Mouse (Mus musculus) lung, embryonic 14.5 days (tissue): Measurements from ENCODE around the gene Zfp119b. TPM values are rescaled to one million over a fixed set of nuclear protein-coding genes. Genes with fewer than 3 reads are reported as not detected.

ENCODE experiments used
- ATAC-seq: fragments of 200-750 bp; cut with Nextera tagmentation; 2 replicates; pipeline ENCODE4 v1.8.0; 2017; ENCODE audit warnings: mild to moderate bottlenecking, moderate TSS enrichment, moderate library complexity; ENCODE audit not compliant: insufficient read depth
- DNase-seq: peaks from one replicate; pipeline ENCODE4 v3.0.0-alpha.2; 2015
- H3K27ac ChIP-seq: fragments of 300-500 bp; sonication (generic); 2 replicates; pipeline ENCODE4 v1.5.1; 2014; ENCODE audit warnings: low read depth, mild to moderate bottlenecking, moderate library complexity
- H3K27me3 ChIP-seq: fragments of 300-500 bp; sonication (generic); 2 replicates; pipeline ENCODE4 v1.6.1; 2014; ENCODE audit warnings: low read length, control low read depth; ENCODE audit not compliant: insufficient read depth
- H3K36me3 ChIP-seq: fragments of 300-500 bp; sonication (generic); 2 replicates; pipeline ENCODE4 v1.6.1; 2014; ENCODE audit warnings: control low read depth; ENCODE audit not compliant: insufficient read depth
- H3K4me1 ChIP-seq: fragments of 300-500 bp; sonication (generic); 2 replicates; pipeline ENCODE4 v1.6.1; 2014; ENCODE audit warnings: antibody characterized with exemption, control low read depth; ENCODE audit not compliant: insufficient read depth
- H3K4me2 ChIP-seq: fragments of 300-500 bp; sonication (generic); 2 replicates; pipeline ENCODE4 v1.6.1; 2014; ENCODE audit warnings: mild to moderate bottlenecking
- H3K4me3 ChIP-seq: fragments of 300-500 bp; sonication (generic); 2 replicates; pipeline ENCODE4 v1.5.1; 2014; ENCODE audit warnings: low read depth, low read length
- H3K9ac ChIP-seq: fragments of 300-500 bp; sonication (generic); 2 replicates; pipeline ENCODE4 v1.6.1; 2014
- H3K9me3 ChIP-seq: fragments of 300-500 bp; sonication (generic); 2 replicates; pipeline ENCODE4 v1.6.1; 2016; ENCODE audit warnings: low read depth, low read length, control low read depth
- CTCF ChIP-seq: IDR thresholded peaks from 2 replicates; pipeline ENCODE4 v1.5.1; 2016; ENCODE audit warnings: antibody characterized with exemption, low read depth
- WGBS: fragments of 180-500 bp; shearing (Covaris S2); extraction: QIAGEN DNeasy Blood & Tissue Kit; methylation state at CpG from one replicate; pipeline ENCODE4 v1.1.7; 2014; 5-methylcytosine and 5-hydroxymethylcytosine counted together
- polyA plus RNA-seq: library from polyadenylated mRNA; unstranded; fragments of >200 nt; fragmentation: Nextera tagmentation; extraction: Ambion mirVana; gene quantifications from 2 replicates; pipeline ENCODE4 v1.2.1, GENCODE M21; 2014

Zfp119b gene
- polyA plus RNA-seq, 1 experiment from 2014 or later = 5.4 TPM

- Histone ChIP-seq H3K9ac (no peak overlapping the region; the same call in 1 of the 2 replicates), H3K9me3 (no peaks in the 10 kb centered on the region), H3K27me3 (peaks cover 16% of the 10 kb centered on the region; the same call in 1 of the 2 replicates), H3K4me2 (peak overlapping the region; percentile 90; the same call in 1 of the 2 replicates), H3K36me3 (peaks cover 20% of the 10 kb centered on the region; the same call in 1 of the 2 replicates), H3K27ac (no peak overlapping the region), H3K4me3 (peak overlapping the region; percentile 48), H3K4me1 (0 out of 2 replicates have a peak, but pooled peaks cover 3% of the 10 kb centered on the region)
- TF ChIP-seq CTCF = no peak
- 31% methylated on average over 22 of the region's 22 CpGs for WGBS
- ATAC-seq = no peak
- no peak for DNase-seq
These were observed 22.2 kb upstream of the Zfp119b start for GRCm38 (mm10) chr17:55971453-55971852.

GRCm38 (mm10) chr17:55969966-55970891, 20.9 kb upstream of the Zfp119b start, which contains the start of gene Shd:
Gene Shd, plus strand, starts transcription at chr17:55970467.
- Histone ChIP-seq H3K9me3 (no peaks in the 10 kb centered on the region), H3K36me3 (peaks cover 25% of the 10 kb centered on the region; the same call in 1 of the 2 replicates), H3K4me2 (peak within 1 kb of the TSS; percentile 90), H3K4me1 (0 out of 2 replicates have a peak, but pooled peaks cover 3% of the 10 kb centered on the region), H3K9ac (peak within 1 kb of the TSS; percentile 65), H3K27me3 (peaks cover 16% of the 10 kb centered on the region; the same call in 1 of the 2 replicates), H3K27ac (no peak within 1 kb of the TSS), H3K4me3 (peak within 1 kb of the TSS; percentile 48)
- 8% methylated on average over 55 of the region's 55 CpGs for WGBS
- ATAC-seq (peak; percentile 68), DNase-seq (peak; percentile 59)
- 0 out of 2 replicates have a peak, but pooled peaks have one; percentile 18 for TF ChIP-seq CTCF

- Histone ChIP-seq H3K4me2 (0 out of 2 replicates have a peak overlapping the region, but pooled peaks have one; percentile 90), H3K36me3 (peaks cover 32% of the 10 kb centered on the region; the same call in 1 of the 2 replicates), H3K27me3 (peaks cover 16% of the 10 kb centered on the region; the same call in 1 of the 2 replicates), H3K27ac (no peak overlapping the region), H3K9me3 (no peaks in the 10 kb centered on the region), H3K4me1 (0 out of 2 replicates have a peak, but pooled peaks cover 3% of the 10 kb centered on the region), H3K4me3 (no peak overlapping the region), H3K9ac (no peak overlapping the region)
- WGBS = 49% methylated on average over 14 of the region's 14 CpGs
- no peak for DNase-seq
- TF ChIP-seq CTCF = no peak
- no peak for ATAC-seq
These were observed 20.3 kb upstream of the Zfp119b start for GRCm38 (mm10) chr17:55969560-55969959.

- no peak overlapping the region for H3K27ac ChIP-seq
- no peaks in the 10 kb centered on the region for H3K9me3 ChIP-seq
- H3K4me1 ChIP-seq = 0 out of 2 replicates have a peak, but pooled peaks cover 3% of the 10 kb centered on the region
- H3K27me3 ChIP-seq = peaks cover 16% of the 10 kb centered on the region; the same call in 1 of the 2 replicates
- H3K4me3 ChIP-seq = no peak overlapping the region
- ATAC-seq (no peak), DNase-seq (no peak)
- WGBS = 46% methylated on average over 7 of the region's 7 CpGs
- TF ChIP-seq CTCF = no peak
- no peak overlapping the region for H3K9ac ChIP-seq
- peaks cover 42% of the 10 kb centered on the region; the same call in 1 of the 2 replicates for H3K36me3 ChIP-seq
- H3K4me2 ChIP-seq = no peak overlapping the region
These were observed 18.9 kb upstream of the Zfp119b start for GRCm38 (mm10) chr17:55968210-55968609.

- WGBS = 91% methylated on average over 4 of the region's 4 CpGs
- H3K4me1 ChIP-seq = 0 out of 2 replicates have a peak, but pooled peaks cover 3% of the 10 kb centered on the region
These were observed 17.9 kb upstream of the Zfp119b start for GRCm38 (mm10) chr17:55967186-55967585.

GRCm38 (mm10) chr17:55964996-55965395, 15.7 kb upstream of the Zfp119b start:
- H3K9me3 ChIP-seq = no peaks in the 10 kb centered on the region
- H3K9ac ChIP-seq = no peak overlapping the region
- no peaks in the 10 kb centered on the region for H3K4me1 ChIP-seq
- no peak overlapping the region for H3K4me3 ChIP-seq
- ATAC-seq (no peak), DNase-seq (no peak)
- WGBS = 80% methylated on average over 9 of the region's 9 CpGs
- peaks cover 57% of the 10 kb centered on the region; the same call in 1 of the 2 replicates for H3K36me3 ChIP-seq
- no peak for TF ChIP-seq CTCF
- H3K27ac ChIP-seq = no peak overlapping the region
- H3K27me3 ChIP-seq = 0 out of 2 replicates have a peak, but pooled peaks cover 2% of the 10 kb centered on the region
- H3K4me2 ChIP-seq = no peak overlapping the region

More at GRCm38 (mm10) chr17:55967186-55967585, 17.9 kb upstream of the Zfp119b start:
- DNase-seq = no peak
- H3K9me3 ChIP-seq = no peaks in the 10 kb centered on the region
- H3K4me3 ChIP-seq = no peak overlapping the region
- TF ChIP-seq CTCF = no peak
- no peak for ATAC-seq
- peaks cover 49% of the 10 kb centered on the region; the same call in 1 of the 2 replicates for H3K36me3 ChIP-seq
- H3K27me3 ChIP-seq = peaks cover 16% of the 10 kb centered on the region; the same call in 1 of the 2 replicates
- no peak overlapping the region for H3K4me2 ChIP-seq
- no peak overlapping the region for H3K27ac ChIP-seq
- no peak overlapping the region for H3K9ac ChIP-seq
